Mouse (Mus musculus): ENCODE measurements around the gene Sox10. TPM values are rescaled to one million over a fixed set of nuclear protein-coding genes. Genes with fewer than 3 reads are reported as not detected.

The Sox10 gene
- polyA plus RNA-seq, 1 experiment from 2014 or later, result 1.6 TPM

- Histone ChIP-seq H3K27me3 (ENCODE audit: insufficient read depth, poor library complexity, severe bottlenecking) (no peaks in the 10 kb centered on the region), H3K9me3 (no peaks in the 10 kb centered on the region), H3K4me1 (peaks cover 47% of the 10 kb centered on the region), H3K36me3 (peaks cover 27% of the 10 kb centered on the region), H3K4me3 (peak overlapping the region; percentile 84), H3K27ac (peak overlapping the region; percentile 98)
- DNase-seq (ENCODE audit: low spot score), result no peak
- 14% methylated on average over 9 of the region's 9 CpGs for WGBS
These were observed 55.0 kb downstream of the Sox10 start for GRCm38 (mm10) chr15:79110031-79110430.

GRCm38 (mm10) chr15:79109321-79109934, 55.6 kb downstream of the Sox10 start:
- H3K4me3 ChIP-seq, result peak overlapping the region; percentile 84
- no peaks in the 10 kb centered on the region for H3K27me3 ChIP-seq (ENCODE audit: insufficient read depth, poor library complexity, severe bottlenecking)
- peak; percentile 78 for DNase-seq (ENCODE audit: low spot score)
- peaks cover 21% of the 10 kb centered on the region for H3K36me3 ChIP-seq
- H3K9me3 ChIP-seq, result no peaks in the 10 kb centered on the region
- H3K4me1 ChIP-seq, result peaks cover 41% of the 10 kb centered on the region
- WGBS, result under 1% methylated on average over 46 of the region's 46 CpGs
- peak overlapping the region; percentile 98 for H3K27ac ChIP-seq

GRCm38 (mm10) chr15:79108421-79109320, 56.4 kb downstream of the Sox10 start, which contains the start of gene Micall1:
Micall1 (plus strand) TSS chr15:79108898.
- peak within 1 kb of the TSS; percentile 98 for H3K27ac ChIP-seq
- H3K9me3 ChIP-seq, result no peaks in the 10 kb centered on the region
- H3K36me3 ChIP-seq, result peaks cover 15% of the 10 kb centered on the region
- peak; percentile 85 for DNase-seq (ENCODE audit: low spot score)
- H3K27me3 ChIP-seq (ENCODE audit: insufficient read depth, poor library complexity, severe bottlenecking), result no peaks in the 10 kb centered on the region
- WGBS, result under 1% methylated on average over 79 of the region's 85 CpGs
- H3K4me3 ChIP-seq, result peak within 1 kb of the TSS; percentile 84
- peaks cover 41% of the 10 kb centered on the region for H3K4me1 ChIP-seq

- DNase-seq (ENCODE audit: low spot score), result no peak
- H3K4me1 ChIP-seq, result peaks cover 41% of the 10 kb centered on the region
- WGBS, result 16% methylated on average over 7 of the region's 7 CpGs
- H3K4me3 ChIP-seq, result peak overlapping the region; percentile 84
- H3K9me3 ChIP-seq, result no peaks in the 10 kb centered on the region
- peak overlapping the region; percentile 98 for H3K27ac ChIP-seq
- H3K27me3 ChIP-seq (ENCODE audit: insufficient read depth, poor library complexity, severe bottlenecking), result no peaks in the 10 kb centered on the region
- H3K36me3 ChIP-seq, result peaks cover 8% of the 10 kb centered on the region
These were observed 57.1 kb downstream of the Sox10 start for GRCm38 (mm10) chr15:79107966-79108365.

GRCm38 (mm10) chr15:79105804-79106203, 59.2 kb downstream of the Sox10 start:
- H3K36me3 ChIP-seq, result no peaks in the 10 kb centered on the region
- H3K27me3 ChIP-seq (ENCODE audit: insufficient read depth, poor library complexity, severe bottlenecking), result no peaks in the 10 kb centered on the region
- no peaks in the 10 kb centered on the region for H3K9me3 ChIP-seq
- no peak overlapping the region for H3K27ac ChIP-seq
- no peak for DNase-seq (ENCODE audit: low spot score)
- WGBS, result 41% methylated on average over 2 of the region's 2 CpGs
- peaks cover 47% of the 10 kb centered on the region for H3K4me1 ChIP-seq
- no peak overlapping the region for H3K4me3 ChIP-seq

Other genes starting within 250 kb of the Sox10 start
- 427 and 466 TPM in 2 replicates for gene Lgals1, start 238.5 kb downstream of the Sox10 start, polyA plus RNA-seq (2016; fragmentation: Nextera tagmentation; extraction: Ambion mirVana)
- 45.8 and 70.0 TPM in 2 replicates for gene Nol12, start 230.3 kb downstream of the Sox10 start, polyA plus RNA-seq (2016; fragmentation: Nextera tagmentation; extraction: Ambion mirVana)
- 63.6 and 68.2 TPM in 2 replicates for gene Triobp, start 217.5 kb downstream of the Sox10 start, polyA plus RNA-seq (2016; fragmentation: Nextera tagmentation; extraction: Ambion mirVana)
- gene H1f0, start 136.8 kb downstream of the Sox10 start, polyA plus RNA-seq (2016; fragmentation: Nextera tagmentation; extraction: Ambion mirVana), result 195 and 250 TPM in 2 replicates
- gene Galr3, start 123.4 kb downstream of the Sox10 start, polyA plus RNA-seq (2016; fragmentation: Nextera tagmentation; extraction: Ambion mirVana), result 0.26 TPM in 1 of 2 replicates, not detected in the other
- 34.8 and 48.7 TPM in 2 replicates for gene Ankrd54, start 102.3 kb downstream of the Sox10 start, polyA plus RNA-seq (2016; fragmentation: Nextera tagmentation; extraction: Ambion mirVana)
- gene Eif3l, start 90.1 kb downstream of the Sox10 start, polyA plus RNA-seq (2016; fragmentation: Nextera tagmentation; extraction: Ambion mirVana), result 201 and 226 TPM in 2 replicates
- 13.1 and 14.5 TPM in 2 replicates for gene Micall1, start 56.3 kb downstream of the Sox10 start, polyA plus RNA-seq (2016; fragmentation: Nextera tagmentation; extraction: Ambion mirVana)
- 289 and 326 TPM in 2 replicates for gene Polr2f, start 24.2 kb downstream of the Sox10 start, polyA plus RNA-seq (2016; fragmentation: Nextera tagmentation; extraction: Ambion mirVana)
- 6.0 and 8.1 TPM in 2 replicates for gene 1700088E04Rik, start 24.0 kb downstream of the Sox10 start, polyA plus RNA-seq (2016; fragmentation: Nextera tagmentation; extraction: Ambion mirVana)
- gene Pick1, start 63.9 kb upstream of the Sox10 start, polyA plus RNA-seq (2016; fragmentation: Nextera tagmentation; extraction: Ambion mirVana), result 41.0 and 41.3 TPM in 2 replicates
- 0.16 and 0.39 TPM in 2 replicates for gene Gm49486, start 64.2 kb upstream of the Sox10 start, polyA plus RNA-seq (2016; fragmentation: Nextera tagmentation; extraction: Ambion mirVana)
- gene Slc16a8, start 89.5 kb upstream of the Sox10 start, polyA plus RNA-seq (2016; fragmentation: Nextera tagmentation; extraction: Ambion mirVana), result 0.15 and 0.26 TPM in 2 replicates
- 10.2 and 14.7 TPM in 2 replicates for gene Baiap2l2, start 120.3 kb upstream of the Sox10 start, polyA plus RNA-seq (2016; fragmentation: Nextera tagmentation; extraction: Ambion mirVana)
- 17.2 and 17.3 TPM in 2 replicates for gene Pla2g6, start 163.2 kb upstream of the Sox10 start, polyA plus RNA-seq (2016; fragmentation: Nextera tagmentation; extraction: Ambion mirVana)
- 1.6 and 2.0 TPM in 2 replicates for gene Maff, start 181.4 kb upstream of the Sox10 start, polyA plus RNA-seq (2016; fragmentation: Nextera tagmentation; extraction: Ambion mirVana)
- gene Tmem184b, start 238.3 kb upstream of the Sox10 start, polyA plus RNA-seq (2016; fragmentation: Nextera tagmentation; extraction: Ambion mirVana), result 67.7 and 76.3 TPM in 2 replicates

Data from heart, embryonic 10.5 days (tissue).